Mouse (Mus musculus) heart, embryonic 15.5 days (tissue): ENCODE results near the gene Cdx2. TPM values are rescaled to one million over a fixed set of nuclear protein-coding genes. Genes with fewer than 3 reads are reported as not detected.

Experiments used
- ATAC-seq: fragments of 200-750 bp; cut with Nextera tagmentation; replicated peaks from 2 replicates; pipeline ENCODE4 v1.8.0; 2017; ENCODE audit warnings: low read depth, moderate TSS enrichment; ENCODE audit not compliant: insufficient number of reproducible peaks, insufficient read depth, low FRiP score
- H3K27ac ChIP-seq: fragments of 300-500 bp; sonication (generic); 2 replicates; pipeline ENCODE4 v1.5.1; 2015; ENCODE audit warnings: mild to moderate bottlenecking, inconsistent platforms
- H3K27me3 ChIP-seq: fragments of 300-500 bp; sonication (generic); 2 replicates; pipeline ENCODE4 v1.6.1; 2015; ENCODE audit warnings: inconsistent platforms
- H3K36me3 ChIP-seq: fragments of 300-500 bp; sonication (generic); 2 replicates; pipeline ENCODE4 v1.6.1; 2015; ENCODE audit warnings: mild to moderate bottlenecking, inconsistent platforms
- H3K4me1 ChIP-seq: fragments of 300-500 bp; sonication (generic); replicated peaks from 2 replicates; pipeline ENCODE4 v1.6.1; 2015; ENCODE audit warnings: inconsistent platforms
- H3K4me2 ChIP-seq: fragments of 300-500 bp; sonication (generic); 2 replicates; pipeline ENCODE4 v1.6.1; 2015; ENCODE audit warnings: inconsistent platforms, mild to moderate bottlenecking, moderate library complexity
- H3K4me3 ChIP-seq: fragments of 300-500 bp; sonication (generic); 2 replicates; pipeline ENCODE4 v1.5.1; 2015; ENCODE audit warnings: mild to moderate bottlenecking, inconsistent platforms
- H3K9ac ChIP-seq: fragments of 300-500 bp; sonication (generic); 2 replicates; pipeline ENCODE4 v1.6.1; 2015; ENCODE audit warnings: mild to moderate bottlenecking, inconsistent platforms
- H3K9me3 ChIP-seq: fragments of 300-500 bp; sonication (generic); replicated peaks from 2 replicates; pipeline ENCODE4 v1.6.1; 2016; ENCODE audit warnings: inconsistent platforms
- WGBS: fragments of 180-500 bp; shearing (Covaris S2); methylation state at CpG from one replicate; pipeline ENCODE4 v1.1.7; 2015; ENCODE audit warnings: mixed read lengths; 5-methylcytosine and 5-hydroxymethylcytosine counted together
- polyA plus RNA-seq: library from polyadenylated mRNA; unstranded; fragments of >200 nt; fragmentation: Nextera tagmentation; extraction: Ambion mirVana; gene quantifications from 2 replicates; pipeline ENCODE4 v1.2.1, GENCODE M21; 2015

Cdx2 gene
- polyA plus RNA-seq, 1 experiment from 2014 or later, result not detected

- 3% methylated on average over 10 of the region's 10 CpGs for WGBS
- H3K9me3 ChIP-seq, result no peaks in the 10 kb centered on the region
- no peak for ATAC-seq
- peaks cover 35% of the 10 kb centered on the region for H3K4me1 ChIP-seq
- no peak overlapping the region for H3K4me2 ChIP-seq
- no peak overlapping the region for H3K4me3 ChIP-seq
- H3K9ac ChIP-seq, result no peak overlapping the region
- H3K27me3 ChIP-seq, result peaks cover 99% of the 10 kb centered on the region
- no peaks in the 10 kb centered on the region for H3K36me3 ChIP-seq
- no peak overlapping the region for H3K27ac ChIP-seq
Observed at GRCm38 (mm10) chr5:147301781-147302070, 5.3 kb downstream of the Cdx2 start.

GRCm38 (mm10) chr5:147300917-147301780 lies 5.9 kb downstream of the Cdx2 start:
- ATAC-seq, result no peak
- 2% methylated on average over 21 of the region's 21 CpGs for WGBS
- H3K4me3 ChIP-seq, result no peak overlapping the region

GRCm38 (mm10) chr5:147300001-147300363 lies 7.1 kb downstream of the Cdx2 start:
- H3K9me3 ChIP-seq, result no peaks in the 10 kb centered on the region
- no peak for ATAC-seq
- H3K4me2 ChIP-seq, result peak overlapping the region; percentile 51
- H3K27ac ChIP-seq, result no peak overlapping the region
- peak overlapping the region; percentile 30 for H3K4me3 ChIP-seq
- H3K9ac ChIP-seq, result no peak overlapping the region
- H3K4me1 ChIP-seq, result peaks cover 21% of the 10 kb centered on the region
- peaks cover 96% of the 10 kb centered on the region for H3K27me3 ChIP-seq
- H3K36me3 ChIP-seq, result no peaks in the 10 kb centered on the region
- WGBS, result 2% methylated on average over 4 of the region's 4 CpGs

More at GRCm38 (mm10) chr5:147300917-147301780, 5.9 kb downstream of the Cdx2 start:
- Histone ChIP-seq H3K4me2 (no peak overlapping the region), H3K9me3 (no peaks in the 10 kb centered on the region), H3K9ac (no peak overlapping the region), H3K27ac (no peak overlapping the region), H3K27me3 (peaks cover 99% of the 10 kb centered on the region), H3K36me3 (no peaks in the 10 kb centered on the region), H3K4me1 (peaks cover 29% of the 10 kb centered on the region)

GRCm38 (mm10) chr5:147299255-147300000 lies 7.6 kb downstream of the Cdx2 start:
- H3K36me3 ChIP-seq, result no peaks in the 10 kb centered on the region
- no peak for ATAC-seq
- no peaks in the 10 kb centered on the region for H3K9me3 ChIP-seq
- peak overlapping the region; percentile 30 for H3K4me3 ChIP-seq
- H3K4me2 ChIP-seq, result peak overlapping the region; percentile 51
- no peak overlapping the region for H3K9ac ChIP-seq
- H3K4me1 ChIP-seq, result peaks cover 15% of the 10 kb centered on the region
- under 1% methylated on average over 41 of the region's 41 CpGs for WGBS
- no peak overlapping the region for H3K27ac ChIP-seq
- peaks cover 96% of the 10 kb centered on the region for H3K27me3 ChIP-seq

- 43% methylated on average over 5 of the region's 5 CpGs for WGBS
- Histone ChIP-seq H3K4me2 (no peak overlapping the region), H3K27me3 (peaks cover 96% of the 10 kb centered on the region), H3K9me3 (no peaks in the 10 kb centered on the region), H3K4me3 (no peak overlapping the region), H3K9ac (no peak overlapping the region), H3K36me3 (no peaks in the 10 kb centered on the region), H3K4me1 (peaks cover 21% of the 10 kb centered on the region), H3K27ac (no peak overlapping the region)
- no peak for ATAC-seq
Observed at GRCm38 (mm10) chr5:147297249-147297648, 9.8 kb downstream of the Cdx2 start.

GRCm38 (mm10) chr5:147294121-147294520 lies 12.9 kb downstream of the Cdx2 start:
- no peak overlapping the region for H3K9ac ChIP-seq
- H3K9me3 ChIP-seq, result no peaks in the 10 kb centered on the region
- no peak overlapping the region for H3K4me2 ChIP-seq
- no peak overlapping the region for H3K4me3 ChIP-seq
- peaks cover 72% of the 10 kb centered on the region for H3K27me3 ChIP-seq
- H3K36me3 ChIP-seq, result no peaks in the 10 kb centered on the region
- WGBS, result 10% methylated on average over 20 of the region's 20 CpGs
- H3K27ac ChIP-seq, result no peak overlapping the region
- peaks cover 10% of the 10 kb centered on the region for H3K4me1 ChIP-seq
- ATAC-seq, result no peak

GRCm38 (mm10) chr5:147293127-147293910 lies 13.8 kb downstream of the Cdx2 start:
- Histone ChIP-seq H3K27me3 (peaks cover 69% of the 10 kb centered on the region), H3K27ac (no peak overlapping the region), H3K9me3 (no peaks in the 10 kb centered on the region), H3K4me1 (peaks cover 10% of the 10 kb centered on the region), H3K4me3 (no peak overlapping the region), H3K4me2 (no peak overlapping the region), H3K36me3 (no peaks in the 10 kb centered on the region), H3K9ac (no peak overlapping the region)
- WGBS, result 16% methylated on average over 18 of the region's 18 CpGs
- ATAC-seq, result peak; percentile 54; the same call in 1 of the 2 replicates

GRCm38 (mm10) chr5:147292506-147293120 lies 14.5 kb downstream of the Cdx2 start:
- WGBS, result 24% methylated on average over 13 of the region's 13 CpGs
- no peak overlapping the region for H3K4me3 ChIP-seq
- H3K36me3 ChIP-seq, result no peaks in the 10 kb centered on the region
- H3K4me1 ChIP-seq, result peaks cover 10% of the 10 kb centered on the region
- no peaks in the 10 kb centered on the region for H3K9me3 ChIP-seq
- no peak for ATAC-seq
- H3K4me2 ChIP-seq, result no peak overlapping the region
- H3K9ac ChIP-seq, result no peak overlapping the region
- H3K27me3 ChIP-seq, result peaks cover 62% of the 10 kb centered on the region
- no peak overlapping the region for H3K27ac ChIP-seq

- no peak for ATAC-seq
- H3K27me3 ChIP-seq, result peaks cover 56% of the 10 kb centered on the region
- no peak overlapping the region for H3K4me3 ChIP-seq
- H3K36me3 ChIP-seq, result no peaks in the 10 kb centered on the region
- H3K9me3 ChIP-seq, result no peaks in the 10 kb centered on the region
- H3K9ac ChIP-seq, result no peak overlapping the region
- peaks cover 10% of the 10 kb centered on the region for H3K4me1 ChIP-seq
- no peak overlapping the region for H3K27ac ChIP-seq
- WGBS, result 23% methylated on average over 16 of the region's 16 CpGs
- no peak overlapping the region for H3K4me2 ChIP-seq
Observed at GRCm38 (mm10) chr5:147291764-147292505, 15.1 kb downstream of the Cdx2 start.

- no peak overlapping the region for H3K4me2 ChIP-seq
- no peak for ATAC-seq
- H3K27ac ChIP-seq, result no peak overlapping the region
- H3K9ac ChIP-seq, result no peak overlapping the region
- no peak overlapping the region for H3K4me3 ChIP-seq
- H3K36me3 ChIP-seq, result no peaks in the 10 kb centered on the region
- H3K27me3 ChIP-seq, result peaks cover 39% of the 10 kb centered on the region
- H3K9me3 ChIP-seq, result no peaks in the 10 kb centered on the region
- 72% methylated on average over 4 of the region's 4 CpGs for WGBS
- H3K4me1 ChIP-seq, result no peaks in the 10 kb centered on the region
Observed at GRCm38 (mm10) chr5:147284365-147284764, 22.7 kb downstream of the Cdx2 start.
